Mouse (Mus musculus): ENCODE measurements around the gene Zfp809. TPM values are rescaled to one million over a fixed set of nuclear protein-coding genes. Genes with fewer than 3 reads are reported as not detected.
A peak's percentile ranks its signal among the peaks of the same experiment; 100 is the strongest.
"Not testable (repeated sequence)": the region's sequence is repeated elsewhere in the genome, so short reads cannot be mapped to it uniquely, and the experiment has no call there.

Gene Zfp809
- 11.7 and 12.3 TPM in 2 replicates for polyA plus RNA-seq (2016; fragmentation: Nextera tagmentation; extraction: Ambion mirVana)

DNA sequence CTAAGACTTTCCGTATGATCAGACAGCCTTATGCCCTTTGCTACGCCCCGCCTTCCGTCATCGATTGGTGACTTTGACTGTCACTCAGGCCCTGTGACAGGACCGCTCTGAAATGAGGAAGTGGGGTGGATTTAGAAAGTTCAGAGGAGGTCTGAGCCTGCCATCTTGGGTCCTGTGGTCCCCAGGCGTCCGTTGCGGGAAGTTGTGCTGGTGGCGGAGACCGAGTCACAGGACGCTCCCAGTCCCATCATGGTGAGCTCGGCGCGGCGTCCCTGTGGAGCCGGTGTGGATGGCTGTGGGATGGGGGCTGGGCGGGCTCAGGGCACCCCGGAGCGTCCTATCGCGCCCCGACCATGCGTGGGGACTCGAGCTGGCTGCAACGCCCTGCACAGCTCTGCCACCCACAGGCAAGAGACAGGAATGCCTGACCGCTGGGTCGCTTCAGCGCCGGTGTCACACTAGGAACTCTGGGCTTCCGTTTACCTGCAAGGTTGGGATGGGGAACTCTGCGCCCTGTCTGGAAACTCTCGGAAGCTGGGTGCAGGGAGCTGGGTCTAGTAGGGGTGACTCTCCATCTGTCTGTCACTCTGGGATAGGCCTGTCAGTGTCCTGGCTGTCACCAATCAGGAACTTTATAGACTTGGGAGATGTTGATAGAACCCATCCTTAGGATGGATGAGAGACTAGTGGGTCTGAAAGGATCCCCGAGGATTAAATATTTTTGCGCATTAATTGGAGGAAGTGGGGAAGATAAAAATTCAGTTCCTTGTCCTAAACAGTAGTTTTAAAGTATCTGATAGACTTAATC, at the start of gene Zfp809:
Gene Zfp809, plus strand, starts transcription at position 134 of the 808 bp plus-strand sequence.
- H3K36me3 ChIP-seq: peaks cover 11% of the 10 kb centered on the region
- peak within 1 kb of the TSS; percentile 78 for H3K4me2 ChIP-seq
- H3K27ac ChIP-seq: peak within 1 kb of the TSS; percentile 91
- peaks cover 30% of the 10 kb centered on the region for H3K4me1 ChIP-seq
- H3K9ac ChIP-seq: peak within 1 kb of the TSS; percentile 82
- under 1% methylated on average over 35 of the region's 35 CpGs for WGBS (ENCODE audit: insufficient replicate concordance)
- peak; percentile 98 for ATAC-seq
- peak within 1 kb of the TSS; percentile 77 for H3K4me3 ChIP-seq
- H3K27me3 ChIP-seq (replicated peaks): 0 out of 2 replicates have a peak, but pooled peaks cover 3% of the 10 kb centered on the region
- H3K9me3 ChIP-seq (replicated peaks): no peaks in the 10 kb centered on the region

DNA sequence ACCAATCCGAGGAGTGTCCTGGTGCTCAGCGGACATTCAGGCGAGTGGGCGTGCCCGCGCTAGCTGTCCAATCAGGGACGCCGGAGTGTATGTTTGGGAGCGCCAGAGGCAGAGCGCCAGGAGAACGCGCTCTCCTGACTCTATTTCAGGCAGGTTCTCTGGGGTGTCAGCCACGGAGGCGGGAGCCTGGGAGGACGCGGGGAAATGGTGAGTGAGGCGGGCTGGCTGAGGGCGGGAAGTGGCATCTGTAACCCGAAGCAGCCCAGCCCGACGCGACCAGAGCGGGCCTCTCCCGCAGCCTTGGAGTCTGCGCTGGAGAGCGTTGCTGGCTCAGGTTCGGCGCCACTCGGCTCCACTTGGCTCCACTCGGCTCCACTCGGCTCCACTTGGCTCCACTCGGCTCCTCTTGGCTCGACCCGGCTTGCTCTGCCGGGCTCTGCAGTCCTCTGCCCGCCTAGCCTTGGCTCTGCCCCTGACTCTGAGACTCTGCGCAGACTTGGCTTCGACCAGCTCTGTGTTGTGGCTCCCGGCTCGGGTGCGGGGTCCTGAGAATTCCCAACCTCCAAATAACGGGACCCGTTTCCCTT, 37.4 kb upstream of the Zfp809 start, which contains the start of gene Zfp872:
Gene Zfp872, plus strand, starts transcription at position 66 of the 587 bp plus-strand sequence.
- Histone ChIP-seq H3K4me1 (no peaks in the 10 kb centered on the region), H3K36me3 (no peaks in the 10 kb centered on the region), H3K27ac (no peak within 1 kb of the TSS), H3K4me3 (peak within 1 kb of the TSS; percentile 31), H3K9ac (no peak within 1 kb of the TSS), H3K27me3 (replicated peaks) (peaks cover 27% of the 10 kb centered on the region), H3K4me2 (peak within 1 kb of the TSS; percentile 55), H3K9me3 (replicated peaks) (peaks cover 10% of the 10 kb centered on the region; the same call in 1 of the 2 replicates)
- WGBS (ENCODE audit: insufficient replicate concordance): 16% methylated on average over 37 of the region's 43 CpGs
- ATAC-seq: no peak

DNA sequence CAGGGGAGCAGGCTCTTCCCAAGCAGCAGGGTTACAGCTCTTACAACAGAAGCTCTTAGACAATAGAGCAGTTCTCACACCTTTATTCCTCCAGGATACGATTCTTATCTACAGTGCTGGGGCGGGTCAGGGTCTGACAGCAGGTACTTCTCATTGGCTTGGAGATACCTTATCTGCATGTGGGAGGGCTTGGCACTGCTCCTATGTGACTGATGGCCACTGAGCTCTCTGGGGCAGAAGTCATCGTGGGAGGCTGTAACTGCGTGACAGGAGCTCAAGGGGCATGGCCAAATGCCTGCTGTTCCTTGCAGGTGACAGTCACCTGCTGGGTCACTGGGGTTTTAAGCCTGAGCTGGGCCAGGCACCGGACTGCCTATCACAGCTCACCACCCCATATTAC, 29.1 kb upstream of the Zfp809 start:
- Histone ChIP-seq H3K27me3 (replicated peaks) (no peaks in the 10 kb centered on the region), H3K9me3 (replicated peaks) (peaks cover 34% of the 10 kb centered on the region)
- no peak for ATAC-seq

DNA sequence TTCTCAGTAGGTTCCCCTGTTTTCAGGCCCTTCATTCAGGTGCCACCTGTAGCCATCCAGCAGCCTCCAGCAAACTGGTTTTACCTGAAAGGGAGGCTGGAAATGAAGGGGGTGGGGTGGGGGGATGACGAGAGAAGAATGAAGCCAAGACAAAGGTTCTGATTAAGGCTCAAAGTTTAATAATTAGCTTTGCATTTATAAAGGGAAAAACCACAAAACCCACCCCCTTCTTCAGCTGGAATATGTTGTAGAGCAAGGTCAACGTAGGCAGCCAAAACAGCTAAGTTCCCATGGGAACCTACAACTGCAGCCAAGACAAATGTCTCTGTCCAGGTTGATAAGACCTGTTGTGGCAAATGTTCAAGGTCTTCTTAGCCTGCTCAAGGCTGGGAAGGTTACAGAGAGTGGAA, 11.7 kb upstream of the Zfp809 start:
- no peak overlapping the region for H3K4me2 ChIP-seq
- no peak overlapping the region for H3K27ac ChIP-seq
- H3K9ac ChIP-seq: no peak overlapping the region
- H3K27me3 ChIP-seq (replicated peaks): peaks cover 3% of the 10 kb centered on the region
- no peak for ATAC-seq
- H3K9me3 ChIP-seq (replicated peaks): no peaks in the 10 kb centered on the region
- no peaks in the 10 kb centered on the region for H3K36me3 ChIP-seq
- WGBS (ENCODE audit: insufficient replicate concordance): 38% methylated on average over 2 of the region's 2 CpGs
- no peak overlapping the region for H3K4me3 ChIP-seq
- H3K4me1 ChIP-seq: no peaks in the 10 kb centered on the region

More for the DNA sequence above, 29.1 kb upstream of the Zfp809 start:
- Histone ChIP-seq H3K36me3 (no peaks in the 10 kb centered on the region), H3K4me3 (no peak overlapping the region), H3K4me1 (no peaks in the 10 kb centered on the region), H3K27ac (no peak overlapping the region), H3K9ac (no peak overlapping the region), H3K4me2 (no peak overlapping the region)
- 24% methylated on average over 5 of the region's 5 CpGs for WGBS (ENCODE audit: insufficient replicate concordance)

DNA sequence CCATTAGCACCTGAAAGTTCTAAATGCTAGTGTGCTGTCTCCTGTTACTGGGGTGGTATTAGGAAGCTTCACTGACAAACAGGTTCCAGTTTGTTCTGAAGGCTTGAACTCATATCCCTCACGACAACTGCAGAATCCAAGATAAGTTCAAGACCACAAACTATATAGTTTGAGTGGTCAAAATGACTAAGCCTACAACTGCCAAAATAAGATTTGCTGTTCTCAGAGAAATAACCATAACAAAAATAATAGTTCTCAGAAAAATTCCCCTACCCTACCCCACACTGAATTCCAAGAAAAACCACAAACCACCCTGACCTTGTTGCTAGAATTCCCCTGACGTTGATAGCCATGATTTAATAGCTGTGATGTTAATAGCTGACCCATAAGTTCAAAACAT, 11.0 kb upstream of the Zfp809 start:
- 26% methylated on average over 2 of the region's 2 CpGs for WGBS (ENCODE audit: insufficient replicate concordance)
- H3K36me3 ChIP-seq: no peaks in the 10 kb centered on the region
- peaks cover 3% of the 10 kb centered on the region for H3K27me3 ChIP-seq (replicated peaks)
- H3K4me2 ChIP-seq: no peak overlapping the region
- no peak for ATAC-seq
- no peak overlapping the region for H3K9ac ChIP-seq
- no peak overlapping the region for H3K27ac ChIP-seq
- no peaks in the 10 kb centered on the region for H3K4me1 ChIP-seq
- no peaks in the 10 kb centered on the region for H3K9me3 ChIP-seq (replicated peaks)
- H3K4me3 ChIP-seq: no peak overlapping the region

DNA sequence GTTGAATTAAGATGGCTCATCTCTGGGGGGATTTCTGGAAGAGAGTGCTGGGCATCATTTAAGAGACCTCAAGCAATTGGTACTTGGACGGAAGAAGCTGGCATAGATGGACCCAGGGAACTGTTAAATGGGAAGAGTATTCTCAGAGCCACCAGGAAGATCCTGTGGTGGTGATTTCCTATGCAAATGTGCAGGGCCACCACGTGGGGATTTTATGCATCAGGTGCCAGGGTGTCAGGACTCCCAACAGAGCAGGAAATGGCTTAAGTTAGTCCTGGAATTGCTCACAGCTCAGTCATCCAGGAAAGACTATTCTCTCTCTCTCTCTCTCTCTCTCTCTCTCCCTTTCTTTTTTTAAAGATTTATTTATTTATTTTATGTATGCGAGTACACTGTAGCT, 8.8 kb upstream of the Zfp809 start:
- H3K9ac ChIP-seq: no peak overlapping the region
- ATAC-seq: no peak
- no peak overlapping the region for H3K4me2 ChIP-seq
- H3K27ac ChIP-seq: no peak overlapping the region
- 34% methylated on average over 3 of the region's 3 CpGs for WGBS (ENCODE audit: insufficient replicate concordance)
- H3K4me1 ChIP-seq: no peaks in the 10 kb centered on the region
- H3K4me3 ChIP-seq: no peak overlapping the region
- H3K27me3 ChIP-seq (replicated peaks): peaks cover 3% of the 10 kb centered on the region
- H3K9me3 ChIP-seq (replicated peaks): no peaks in the 10 kb centered on the region
- H3K36me3 ChIP-seq: no peaks in the 10 kb centered on the region

DNA sequence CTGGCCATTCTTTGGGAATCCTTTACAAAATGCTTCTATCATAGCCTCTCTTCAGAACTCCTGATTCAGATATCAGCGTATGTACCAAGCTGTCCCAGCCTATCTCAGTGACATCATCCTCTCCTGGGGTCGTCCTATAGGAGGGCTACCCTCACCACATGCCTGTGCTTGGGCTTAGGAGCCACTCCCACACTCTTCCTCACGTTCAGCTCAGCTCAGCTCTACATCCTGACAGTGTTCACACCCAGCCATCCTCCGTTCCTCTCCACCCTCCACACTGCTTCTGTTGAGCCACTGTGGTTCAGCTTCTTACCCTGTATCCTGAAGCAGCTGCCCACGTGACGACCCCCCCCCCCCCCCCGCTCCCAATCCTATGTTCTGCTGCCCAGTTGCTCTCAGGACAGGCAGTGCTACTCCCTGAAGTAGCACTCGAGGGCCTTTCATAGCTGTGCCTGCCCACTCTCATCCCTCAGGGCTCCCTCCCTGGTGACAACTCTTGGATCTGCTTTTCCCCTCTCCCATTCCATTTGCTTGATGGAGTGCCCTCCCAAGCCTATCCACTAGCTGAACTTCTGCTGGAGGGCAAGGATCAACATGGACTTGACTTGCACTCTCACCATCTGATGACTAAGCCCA, 7.5 kb upstream of the Zfp809 start:
- no peak for ATAC-seq
- Histone ChIP-seq H3K4me2 (no peak overlapping the region), H3K36me3 (no peaks in the 10 kb centered on the region), H3K27ac (no peak overlapping the region), H3K4me1 (no peaks in the 10 kb centered on the region), H3K27me3 (replicated peaks) (peaks cover 7% of the 10 kb centered on the region), H3K9me3 (replicated peaks) (no peaks in the 10 kb centered on the region), H3K4me3 (no peak overlapping the region), H3K9ac (no peak overlapping the region)
- WGBS (ENCODE audit: insufficient replicate concordance): 43% methylated on average over 6 of the region's 8 CpGs

DNA sequence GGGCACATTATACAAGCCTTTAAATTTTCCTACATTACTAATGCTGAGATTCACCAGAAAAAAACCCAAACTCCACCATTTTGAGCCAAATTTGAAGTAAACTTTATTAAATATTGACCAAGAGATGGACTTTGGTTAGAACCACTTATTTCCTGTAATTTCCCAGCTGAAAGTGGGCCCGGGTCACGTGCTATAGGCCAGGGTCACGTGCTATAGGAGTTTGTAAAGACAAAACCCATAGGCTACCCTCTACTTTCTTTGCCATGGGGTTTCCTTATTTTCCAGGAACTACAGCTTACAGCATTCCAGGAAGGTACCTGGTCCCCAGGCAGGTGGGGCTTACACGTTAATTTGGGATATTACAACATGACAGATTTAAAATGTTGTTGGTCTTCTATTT, 1.4 kb upstream of the Zfp809 start:
- Histone ChIP-seq H3K9ac (no peak overlapping the region), H3K9me3 (replicated peaks) (no peaks in the 10 kb centered on the region), H3K27me3 (replicated peaks) (0 out of 2 replicates have a peak, but pooled peaks cover 3% of the 10 kb centered on the region), H3K4me2 (no peak overlapping the region), H3K4me1 (peaks cover 17% of the 10 kb centered on the region), H3K36me3 (peaks cover 9% of the 10 kb centered on the region), H3K27ac (no peak overlapping the region), H3K4me3 (no peak overlapping the region)
- no peak for ATAC-seq
- 88% methylated on average over 4 of the region's 4 CpGs for WGBS (ENCODE audit: insufficient replicate concordance)

DNA sequence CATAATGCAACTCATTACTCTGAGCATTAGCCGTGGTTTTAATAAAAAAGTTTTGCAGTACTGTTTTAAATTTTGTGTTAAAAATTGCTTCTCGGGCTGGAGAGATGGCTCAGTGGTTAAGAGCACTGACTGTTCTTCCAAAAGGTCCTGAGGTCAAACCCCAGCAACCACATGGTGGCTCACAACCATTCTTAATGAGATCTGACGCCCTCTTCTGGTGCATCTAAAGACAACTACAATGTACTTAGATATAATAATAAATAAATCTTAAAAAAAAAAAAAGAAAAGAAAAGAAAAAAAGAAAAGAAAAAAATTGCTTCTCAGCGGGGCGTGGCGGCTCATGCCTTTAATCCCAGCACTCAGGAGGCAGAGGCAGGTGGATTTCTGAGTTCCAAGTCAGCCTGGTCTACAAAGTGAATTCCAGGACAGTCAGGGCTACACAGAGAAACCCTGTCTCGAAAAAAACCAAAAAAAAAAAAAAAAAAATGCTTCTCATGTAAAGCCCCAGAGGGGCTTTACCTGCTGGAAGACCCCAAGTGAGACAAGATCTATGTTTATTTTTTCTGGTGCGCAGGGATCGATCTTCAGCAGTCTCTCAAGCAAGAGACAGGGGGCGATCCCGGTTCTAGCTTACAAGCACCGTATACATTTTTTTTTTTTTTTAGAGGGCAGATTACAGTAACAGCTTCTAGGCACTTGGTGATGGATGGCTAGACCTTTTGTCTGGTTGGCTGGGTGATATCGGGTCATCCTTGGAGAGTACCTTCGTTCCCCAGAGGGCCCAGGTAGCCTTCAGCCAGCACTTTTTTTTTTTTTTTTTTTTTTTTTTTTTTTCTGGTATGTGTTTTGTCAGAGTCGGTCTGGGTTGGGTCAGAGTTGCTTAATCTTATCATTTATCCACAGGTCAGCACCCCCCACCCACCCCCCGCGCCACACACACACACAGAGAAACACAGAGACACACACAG, 694 bp upstream of the Zfp809 start:
- peak overlapping the region; percentile 78 for H3K4me2 ChIP-seq
- WGBS (ENCODE audit: insufficient replicate concordance): 15% methylated on average over 17 of the region's 17 CpGs
- H3K9ac ChIP-seq: peak overlapping the region; percentile 82

DNA sequence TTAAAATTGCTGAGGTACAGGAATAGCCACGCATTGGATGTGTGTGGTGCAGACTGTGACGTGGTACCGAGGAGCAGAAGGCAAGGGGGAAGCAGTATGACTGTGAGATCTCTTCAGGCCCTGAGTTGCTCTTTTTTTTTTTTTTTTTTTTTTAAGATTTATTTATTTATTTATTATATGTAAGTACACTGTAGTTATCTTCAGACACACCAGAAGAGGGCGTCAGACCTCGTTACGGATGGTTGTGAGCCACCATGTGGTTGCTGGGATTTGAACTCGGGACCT, 817 bp downstream of the Zfp809 start:
- peak overlapping the region; percentile 78 for H3K4me2 ChIP-seq
- peaks cover 30% of the 10 kb centered on the region for H3K4me1 ChIP-seq
- not testable (repeated sequence) for H3K27me3 ChIP-seq (replicated peaks); ATAC-seq; H3K9me3 ChIP-seq (replicated peaks)
- H3K27ac ChIP-seq: peak overlapping the region; percentile 91; the same call in 1 of the 2 replicates
- H3K4me3 ChIP-seq: peak overlapping the region; percentile 77
- 55% methylated on average over 7 of the region's 7 CpGs for WGBS (ENCODE audit: insufficient replicate concordance)
- peak overlapping the region; percentile 82 for H3K9ac ChIP-seq
- H3K36me3 ChIP-seq: peaks cover 11% of the 10 kb centered on the region

More for the DNA sequence above, 694 bp upstream of the Zfp809 start:
- H3K36me3 ChIP-seq: peaks cover 11% of the 10 kb centered on the region
- no peaks in the 10 kb centered on the region for H3K9me3 ChIP-seq (replicated peaks)
- H3K4me1 ChIP-seq: peaks cover 24% of the 10 kb centered on the region
- peak overlapping the region; percentile 77 for H3K4me3 ChIP-seq
- H3K27ac ChIP-seq: peak overlapping the region; percentile 91
- 0 out of 2 replicates have a peak, but pooled peaks cover 3% of the 10 kb centered on the region for H3K27me3 ChIP-seq (replicated peaks)
- ATAC-seq: peak; percentile 48

DNA sequence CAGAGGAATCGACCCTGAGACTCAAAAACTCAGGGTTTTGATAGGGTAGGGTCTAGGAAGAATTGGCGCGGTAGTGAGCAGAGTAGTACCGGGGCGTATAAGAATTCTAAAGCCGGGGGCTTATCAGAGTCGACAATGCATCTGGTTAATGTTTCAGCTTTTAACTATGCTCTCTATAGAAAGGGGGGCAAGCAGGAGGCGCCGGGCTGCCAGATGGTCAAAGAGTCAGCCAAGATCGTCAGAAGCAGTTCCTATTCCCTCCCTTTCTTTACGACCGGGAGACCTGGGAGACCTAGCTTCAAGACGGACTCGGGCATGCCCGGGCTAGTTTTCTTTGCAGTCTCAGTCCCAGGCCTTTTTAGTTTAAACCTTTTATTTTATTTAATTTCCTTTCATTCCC, 1.3 kb downstream of the Zfp809 start:
- Histone ChIP-seq H3K9ac (no peak overlapping the region), H3K9me3 (replicated peaks) (no peaks in the 10 kb centered on the region), H3K36me3 (peaks cover 11% of the 10 kb centered on the region), H3K4me3 (no peak overlapping the region), H3K4me2 (peak overlapping the region; percentile 78), H3K27me3 (replicated peaks) (0 out of 2 replicates have a peak, but pooled peaks cover 2% of the 10 kb centered on the region), H3K27ac (no peak overlapping the region), H3K4me1 (peaks cover 30% of the 10 kb centered on the region)
- ATAC-seq: no peak
- WGBS (ENCODE audit: insufficient replicate concordance): 81% methylated on average over 15 of the region's 15 CpGs

Data from liver, embryonic 12.5 days (tissue).